Mouse (Mus musculus) heart, embryonic 16.5 days (tissue): ENCODE results near the gene Exoc4. TPM values are rescaled to one million over a fixed set of nuclear protein-coding genes. Genes with fewer than 3 reads are reported as not detected.

Experiments
- ATAC-seq: fragments of 200-750 bp; cut with Nextera tagmentation; replicated peaks from 2 replicates; pipeline ENCODE4 v1.8.0; 2017; ENCODE audit warnings: moderate number of reproducible peaks; ENCODE audit not compliant: insufficient read depth, low FRiP score; ENCODE audit errors: extremely low read depth
- H3K27ac ChIP-seq: fragments of 300-500 bp; sonication (generic); 2 replicates; pipeline ENCODE4 v1.5.1; 2014; ENCODE audit warnings: mild to moderate bottlenecking, low read length, control low read depth, moderate library complexity
- H3K27me3 ChIP-seq: fragments of 300-500 bp; sonication (generic); 2 replicates; pipeline ENCODE4 v1.6.1; 2014; ENCODE audit warnings: low read length, mixed read lengths; ENCODE audit not compliant: control insufficient read depth, insufficient read depth
- H3K36me3 ChIP-seq: fragments of 300-500 bp; sonication (generic); 2 replicates; pipeline ENCODE4 v1.6.1; 2014; ENCODE audit not compliant: control insufficient read depth, insufficient read depth
- H3K4me1 ChIP-seq: fragments of 300-500 bp; sonication (generic); 2 replicates; pipeline ENCODE4 v1.6.1; 2014; ENCODE audit warnings: low read length, mixed read lengths; ENCODE audit not compliant: control insufficient read depth, insufficient read depth
- H3K4me2 ChIP-seq: fragments of 300-500 bp; sonication (generic); 2 replicates; pipeline ENCODE4 v1.6.1; 2014; ENCODE audit warnings: low read depth, mild to moderate bottlenecking, control low read depth, low read length
- H3K4me3 ChIP-seq: fragments of 300-500 bp; sonication (generic); 2 replicates; pipeline ENCODE4 v1.5.1; 2014; ENCODE audit warnings: mild to moderate bottlenecking, control low read depth, low read length
- H3K9ac ChIP-seq: fragments of 300-500 bp; sonication (generic); 2 replicates; pipeline ENCODE4 v1.6.1; 2014; ENCODE audit warnings: low read length, control low read depth
- H3K9me3 ChIP-seq: fragments of 300-500 bp; sonication (generic); replicated peaks from 2 replicates; pipeline ENCODE4 v1.6.1; 2016; ENCODE audit warnings: low read length; ENCODE audit not compliant: control insufficient read depth
- WGBS: fragments of 180-500 bp; shearing (Covaris S2); extraction: QIAGEN DNeasy Blood & Tissue Kit; methylation state at CpG from one replicate; pipeline ENCODE4 v1.1.7; 2014; 5-methylcytosine and 5-hydroxymethylcytosine counted together
- polyA plus RNA-seq: library from polyadenylated mRNA; unstranded; fragments of >200 nt; fragmentation: Nextera tagmentation; extraction: Ambion mirVana; gene quantifications from 2 replicates; pipeline ENCODE4 v1.2.1, GENCODE M21; 2015

Gene Exoc4
- polyA plus RNA-seq, 1 experiment from 2014 or later: 35.1 TPM

DNA sequence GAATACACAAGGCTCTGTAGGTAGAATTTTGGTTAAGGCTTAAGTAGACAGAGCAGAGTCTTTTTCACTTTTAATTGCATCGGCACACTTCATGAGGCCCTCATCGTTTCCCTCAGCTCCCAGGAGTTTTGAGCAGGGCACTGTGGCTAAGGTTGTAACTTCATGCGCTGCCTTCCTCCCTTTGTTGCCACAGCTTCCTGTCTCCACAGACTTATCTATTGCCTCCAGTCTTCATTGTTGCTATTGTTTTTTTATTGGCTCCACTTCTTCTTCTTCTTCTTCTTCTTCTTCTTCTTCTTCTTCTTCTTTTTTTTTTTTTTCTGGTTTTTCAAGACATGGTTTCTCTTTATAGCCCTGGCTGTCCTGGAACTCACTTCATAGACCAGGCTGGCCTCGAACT, 327.1 kb downstream of the Exoc4 start:
- no peaks in the 10 kb centered on the region for H3K9me3 ChIP-seq
- H3K4me3 ChIP-seq: no peak overlapping the region
- no peak for ATAC-seq
- no peak overlapping the region for H3K4me2 ChIP-seq
- H3K27me3 ChIP-seq: no peaks in the 10 kb centered on the region
- no peaks in the 10 kb centered on the region for H3K36me3 ChIP-seq
- 73% methylated on average over 4 of the region's 4 CpGs for WGBS
- no peak overlapping the region for H3K27ac ChIP-seq
- no peak overlapping the region for H3K9ac ChIP-seq
- no peaks in the 10 kb centered on the region for H3K4me1 ChIP-seq

DNA sequence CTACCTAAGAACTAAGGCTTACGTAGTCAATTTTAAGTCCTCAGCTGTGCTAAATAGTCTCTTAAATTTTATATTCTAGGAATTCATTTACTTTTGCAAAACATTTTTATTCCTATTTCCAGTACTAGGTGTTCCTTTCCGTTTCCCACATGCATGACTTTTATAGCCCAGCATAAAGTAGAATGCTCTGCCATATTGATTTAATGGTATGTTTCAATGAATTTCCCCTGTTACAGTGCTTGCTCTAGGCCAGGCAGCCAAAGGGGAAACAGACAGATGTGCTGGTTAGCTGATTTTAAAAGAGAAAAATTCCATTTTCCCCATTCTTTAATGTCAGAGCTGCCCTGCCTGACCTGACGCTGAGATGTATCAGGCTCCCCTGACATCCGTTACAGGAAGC, 359.6 kb downstream of the Exoc4 start:
- Histone ChIP-seq H3K4me1 (no peaks in the 10 kb centered on the region), H3K9me3 (no peaks in the 10 kb centered on the region), H3K4me3 (no peak overlapping the region), H3K27me3 (no peaks in the 10 kb centered on the region), H3K36me3 (no peaks in the 10 kb centered on the region), H3K27ac (no peak overlapping the region), H3K9ac (no peak overlapping the region), H3K4me2 (no peak overlapping the region)
- WGBS: 85% methylated on average over 4 of the region's 4 CpGs
- no peak for ATAC-seq

DNA sequence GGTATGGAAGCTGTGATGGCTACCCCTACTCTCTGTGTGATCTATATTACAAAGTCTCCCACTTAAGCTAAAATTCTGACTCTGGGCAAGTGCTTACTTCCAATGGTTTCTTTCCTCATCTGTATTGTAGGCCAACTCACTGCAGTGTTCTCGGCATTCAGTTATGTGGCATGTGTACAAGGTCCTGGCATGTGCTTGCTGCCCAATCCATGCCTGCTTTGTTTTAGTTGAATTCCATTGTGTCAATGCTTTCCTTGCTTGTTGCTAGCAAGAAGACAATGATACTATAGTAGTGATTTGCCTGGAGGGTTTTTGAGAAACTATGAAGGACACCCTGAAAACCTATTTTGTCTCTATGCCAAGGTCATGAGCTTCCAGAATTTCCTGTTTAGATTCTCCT, 365.1 kb downstream of the Exoc4 start:
- Histone ChIP-seq H3K4me3 (no peak overlapping the region), H3K27ac (no peak overlapping the region), H3K27me3 (no peaks in the 10 kb centered on the region), H3K9ac (no peak overlapping the region), H3K4me1 (peaks cover 2% of the 10 kb centered on the region; the same call in 1 of the 2 replicates), H3K9me3 (no peaks in the 10 kb centered on the region), H3K4me2 (no peak overlapping the region), H3K36me3 (no peaks in the 10 kb centered on the region)
- WGBS: 44% methylated on average over 1 of the region's 1 CpGs
- no peak for ATAC-seq

DNA sequence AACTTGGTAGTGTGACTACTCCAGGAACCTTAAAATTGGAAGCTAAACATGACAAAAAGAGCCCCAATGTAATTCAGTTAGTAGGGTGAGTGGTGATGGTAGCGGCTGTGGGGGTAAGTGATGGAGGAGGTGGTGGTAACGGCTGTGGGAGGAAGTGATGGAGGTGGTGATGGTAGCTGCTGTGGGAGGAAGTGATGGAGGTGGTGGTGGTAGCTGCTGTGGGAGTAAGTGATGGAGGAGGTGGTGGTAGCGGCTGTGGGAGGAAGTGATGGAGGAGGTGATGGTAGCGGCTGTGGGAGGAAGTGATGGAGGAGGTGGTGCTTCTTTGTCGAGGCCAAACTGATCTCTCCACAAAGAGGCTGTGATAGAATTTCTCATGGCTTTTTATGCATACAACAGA, 369.7 kb downstream of the Exoc4 start:
- Histone ChIP-seq H3K27me3 (no peaks in the 10 kb centered on the region), H3K4me2 (no peak overlapping the region), H3K9me3 (no peaks in the 10 kb centered on the region), H3K36me3 (no peaks in the 10 kb centered on the region), H3K9ac (no peak overlapping the region), H3K4me3 (no peak overlapping the region), H3K27ac (no peak overlapping the region), H3K4me1 (peaks cover 2% of the 10 kb centered on the region; the same call in 1 of the 2 replicates)
- WGBS: 77% methylated on average over 5 of the region's 5 CpGs
- no peak for ATAC-seq

DNA sequence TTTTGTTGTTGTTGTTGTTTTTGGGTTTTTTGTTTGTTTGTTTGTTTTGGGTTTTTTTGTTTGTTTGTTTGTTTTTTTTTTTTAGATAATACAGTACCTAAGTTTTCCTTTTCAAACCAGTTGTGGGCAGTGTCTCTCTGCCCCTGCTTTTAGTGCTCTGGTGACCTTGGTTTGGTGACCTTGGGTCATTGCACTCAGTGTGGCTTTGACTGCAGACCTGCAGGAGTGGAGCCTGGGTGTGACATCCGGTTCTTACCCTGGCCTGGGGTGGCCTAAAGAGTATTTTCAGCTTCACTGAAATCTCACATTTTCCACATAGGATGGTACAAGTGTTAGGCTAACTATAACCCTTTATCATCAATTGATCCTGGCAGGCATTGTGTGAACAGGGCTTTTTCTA, 371.8 kb downstream of the Exoc4 start:
- Histone ChIP-seq H3K27me3 (no peaks in the 10 kb centered on the region), H3K9ac (no peak overlapping the region), H3K9me3 (no peaks in the 10 kb centered on the region), H3K36me3 (no peaks in the 10 kb centered on the region), H3K27ac (no peak overlapping the region), H3K4me1 (no peaks in the 10 kb centered on the region), H3K4me2 (no peak overlapping the region), H3K4me3 (no peak overlapping the region)
- WGBS: 50% methylated on average over 1 of the region's 1 CpGs
- ATAC-seq: no peak

DNA sequence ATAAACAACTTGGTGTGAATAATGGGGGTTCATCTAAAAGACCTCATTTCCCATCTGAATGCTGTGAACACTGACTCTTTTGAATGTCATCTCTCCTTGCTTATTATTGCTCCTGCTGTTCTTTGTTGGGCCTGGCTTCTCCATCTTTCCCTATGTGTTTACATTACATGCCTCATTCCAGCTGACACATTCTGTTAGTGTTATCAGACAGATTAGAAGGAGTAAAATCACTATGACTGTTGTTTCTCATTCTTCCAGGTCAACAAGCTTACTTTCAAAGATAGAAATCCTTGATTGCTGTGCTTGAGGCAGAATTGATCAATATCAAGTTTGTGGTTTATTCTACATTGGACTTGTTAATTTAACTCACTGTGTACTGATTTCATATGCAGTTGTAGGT, 377.0 kb downstream of the Exoc4 start:
- Histone ChIP-seq H3K9me3 (peaks cover 8% of the 10 kb centered on the region; the same call in 1 of the 2 replicates), H3K4me3 (no peak overlapping the region), H3K9ac (no peak overlapping the region), H3K36me3 (no peaks in the 10 kb centered on the region), H3K27ac (no peak overlapping the region), H3K4me2 (no peak overlapping the region), H3K4me1 (no peaks in the 10 kb centered on the region), H3K27me3 (no peaks in the 10 kb centered on the region)
- ATAC-seq: no peak

DNA sequence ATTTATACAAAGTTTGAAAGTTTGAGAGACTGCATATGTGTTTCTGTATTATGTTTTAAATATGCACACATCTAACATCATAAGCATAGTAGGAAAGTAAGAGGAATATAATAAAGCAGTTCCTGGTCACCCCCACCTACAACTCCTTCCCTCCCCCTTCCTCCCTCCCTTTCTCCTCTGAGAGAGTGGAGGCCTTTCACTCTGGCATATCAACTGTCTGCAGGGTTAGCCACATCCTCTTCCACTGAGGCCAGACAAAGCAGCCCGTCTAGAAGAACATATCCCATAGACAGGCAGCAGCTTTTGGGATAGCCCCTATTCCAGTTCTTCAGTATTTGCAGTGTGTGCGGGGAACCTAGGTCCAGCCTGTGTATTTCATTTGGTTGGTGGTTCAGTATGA, 382.2 kb downstream of the Exoc4 start:
- ATAC-seq: no peak

DNA sequence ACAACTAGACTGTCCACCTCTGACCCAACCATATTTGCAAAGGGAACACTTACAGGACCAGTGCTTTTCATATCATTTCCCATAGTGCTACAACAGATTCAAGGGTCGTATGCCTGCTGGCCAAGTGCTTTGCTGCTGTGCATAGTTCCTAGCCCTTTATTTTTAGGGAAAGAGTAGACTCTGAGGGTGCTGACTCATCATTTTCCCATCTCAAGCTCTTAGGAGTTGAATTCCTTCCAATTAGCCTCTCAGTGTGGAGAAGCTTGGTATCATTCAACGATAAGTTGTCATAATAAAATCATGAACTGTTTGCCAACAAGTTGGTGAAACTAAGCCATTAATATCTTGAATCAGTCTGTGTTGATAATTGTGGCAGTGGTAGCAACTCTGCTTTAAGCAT, 388.3 kb downstream of the Exoc4 start:
- ATAC-seq: no peak
- no peaks in the 10 kb centered on the region for H3K36me3 ChIP-seq
- no peaks in the 10 kb centered on the region for H3K27me3 ChIP-seq
- H3K4me1 ChIP-seq: peaks cover 4% of the 10 kb centered on the region; the same call in 1 of the 2 replicates
- no peak overlapping the region for H3K4me3 ChIP-seq
- H3K27ac ChIP-seq: no peak overlapping the region
- no peak overlapping the region for H3K4me2 ChIP-seq
- WGBS: 34% methylated on average over 2 of the region's 2 CpGs
- H3K9me3 ChIP-seq: no peaks in the 10 kb centered on the region
- no peak overlapping the region for H3K9ac ChIP-seq

More for the DNA sequence above, 382.2 kb downstream of the Exoc4 start:
- H3K4me3 ChIP-seq: no peak overlapping the region
- no peak overlapping the region for H3K9ac ChIP-seq
- H3K4me1 ChIP-seq: no peaks in the 10 kb centered on the region
- no peaks in the 10 kb centered on the region for H3K27me3 ChIP-seq
- H3K36me3 ChIP-seq: no peaks in the 10 kb centered on the region
- 86% methylated on average over 2 of the region's 2 CpGs for WGBS
- no peak overlapping the region for H3K4me2 ChIP-seq
- no peak overlapping the region for H3K27ac ChIP-seq
- peaks cover 8% of the 10 kb centered on the region; the same call in 1 of the 2 replicates for H3K9me3 ChIP-seq

DNA sequence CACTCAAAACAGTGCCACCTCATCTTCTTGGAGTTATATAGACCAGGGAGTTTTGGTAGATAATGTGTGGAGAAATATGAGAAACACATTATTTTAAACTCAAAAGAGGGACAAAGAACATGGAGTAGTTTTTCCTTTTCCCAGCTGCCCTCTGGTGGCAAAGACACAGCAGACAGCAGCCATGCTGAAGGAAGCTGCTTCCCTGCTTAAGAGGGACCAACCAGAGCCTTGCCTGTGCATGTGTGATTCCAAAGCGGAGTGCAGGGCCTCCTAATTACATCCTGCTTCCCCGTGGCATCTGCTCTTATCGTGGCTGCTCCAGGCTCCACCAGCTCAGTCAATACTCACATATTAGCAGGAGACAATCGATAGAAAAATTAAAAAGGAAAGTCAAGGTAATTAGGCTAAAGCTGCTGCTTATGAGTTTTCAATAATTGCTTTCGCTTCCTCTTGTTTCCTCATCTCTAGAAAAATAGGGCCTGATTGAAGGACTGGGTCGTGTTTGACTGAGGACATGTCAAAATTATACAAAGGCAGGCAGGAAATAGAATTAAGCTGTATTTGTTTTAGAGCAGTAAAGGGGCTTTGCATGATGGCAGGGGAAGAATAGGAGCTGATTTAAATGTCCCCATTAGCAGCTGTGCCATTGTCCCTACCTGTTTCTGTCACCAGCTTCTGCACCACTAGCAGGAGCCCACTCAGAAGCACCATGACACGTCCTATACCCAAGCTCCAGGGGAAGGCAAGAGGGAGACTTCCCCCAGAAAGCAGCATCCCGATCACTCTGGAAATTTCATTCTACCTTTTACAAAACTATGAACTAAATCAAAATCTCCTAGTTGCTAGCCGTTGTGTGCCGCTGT, 433.1 kb downstream of the Exoc4 start:
- Histone ChIP-seq H3K4me1 (no peaks in the 10 kb centered on the region), H3K9ac (no peak overlapping the region), H3K27me3 (no peaks in the 10 kb centered on the region), H3K36me3 (no peaks in the 10 kb centered on the region), H3K4me2 (no peak overlapping the region), H3K9me3 (no peaks in the 10 kb centered on the region), H3K27ac (no peak overlapping the region), H3K4me3 (no peak overlapping the region)
- WGBS: 62% methylated on average over 10 of the region's 10 CpGs
- no peak for ATAC-seq
